Mouse (Mus musculus) limb, embryonic 12.5 days (tissue): Measurements from ENCODE around the gene Ncoa3. TPM values are rescaled to one million over a fixed set of nuclear protein-coding genes. Genes with fewer than 3 reads are reported as not detected.

Experiments used
- ATAC-seq: fragments of 200-750 bp; cut with Nextera tagmentation; 2 replicates; pipeline ENCODE4 v1.8.0; 2017; ENCODE audit warnings: low read depth, moderate TSS enrichment; ENCODE audit not compliant: insufficient number of reproducible peaks, insufficient read depth, low FRiP score, low TSS enrichment
- H3K27ac ChIP-seq: fragments of 300-500 bp; sonication (generic); 2 replicates; pipeline ENCODE4 v1.5.1; 2016; ENCODE audit warnings: mild to moderate bottlenecking, moderate library complexity
- H3K27me3 ChIP-seq: fragments of 300-500 bp; sonication (generic); 2 replicates; pipeline ENCODE4 v1.6.1; 2016; ENCODE audit warnings: mild to moderate bottlenecking, moderate library complexity
- H3K36me3 ChIP-seq: fragments of 300-500 bp; sonication (generic); 2 replicates; pipeline ENCODE4 v1.6.1; 2016; ENCODE audit warnings: mild to moderate bottlenecking, moderate library complexity
- H3K4me1 ChIP-seq: fragments of 300-500 bp; sonication (generic); replicated peaks from 2 replicates; pipeline ENCODE4 v1.6.1; 2016
- H3K4me2 ChIP-seq: fragments of 300-500 bp; sonication (generic); 2 replicates; pipeline ENCODE4 v1.6.1; 2016; ENCODE audit warnings: mild to moderate bottlenecking, moderate library complexity
- H3K4me3 ChIP-seq: fragments of 300-500 bp; sonication (generic); replicated peaks from 2 replicates; pipeline ENCODE4 v1.5.1; 2016; ENCODE audit warnings: mild to moderate bottlenecking
- H3K9ac ChIP-seq: fragments of 300-500 bp; sonication (generic); replicated peaks from 2 replicates; pipeline ENCODE4 v1.6.1; 2016; ENCODE audit warnings: mild to moderate bottlenecking, moderate library complexity
- H3K9me3 ChIP-seq: fragments of 300-500 bp; sonication (generic); 2 replicates; pipeline ENCODE4 v1.6.1; 2016; ENCODE audit warnings: mild to moderate bottlenecking, moderate library complexity
- WGBS: fragments of 180-500 bp; shearing (Covaris S2); methylation state at CpG from one replicate; pipeline ENCODE4 v1.1.7; 2016; 5-methylcytosine and 5-hydroxymethylcytosine counted together
- polyA plus RNA-seq: library from polyadenylated mRNA; unstranded; fragments of >200 nt; fragmentation: Nextera tagmentation; extraction: Ambion mirVana; gene quantifications from 2 replicates; pipeline ENCODE4 v1.2.1, GENCODE M21; 2016

The Ncoa3 gene
- polyA plus RNA-seq, 1 experiment from 2014 or later, result 13.4 TPM

- Histone ChIP-seq H3K4me3 (peak overlapping the region; percentile 96), H3K9ac (peak overlapping the region; percentile 92), H3K27ac (peak overlapping the region; percentile 80; the same call in 1 of the 2 replicates), H3K36me3 (no peaks in the 10 kb centered on the region), H3K27me3 (no peaks in the 10 kb centered on the region; the same call in 1 of the 2 replicates), H3K9me3 (no peaks in the 10 kb centered on the region), H3K4me2 (peak overlapping the region; percentile 98), H3K4me1 (peaks cover 10% of the 10 kb centered on the region)
- ATAC-seq, result peak; percentile 50; the same call in 1 of the 2 replicates
- WGBS, result 3% methylated on average over 34 of the region's 35 CpGs
Observed at GRCm38 (mm10) chr2:165993173-165993900, 901 bp downstream of the Ncoa3 start.

DNA sequence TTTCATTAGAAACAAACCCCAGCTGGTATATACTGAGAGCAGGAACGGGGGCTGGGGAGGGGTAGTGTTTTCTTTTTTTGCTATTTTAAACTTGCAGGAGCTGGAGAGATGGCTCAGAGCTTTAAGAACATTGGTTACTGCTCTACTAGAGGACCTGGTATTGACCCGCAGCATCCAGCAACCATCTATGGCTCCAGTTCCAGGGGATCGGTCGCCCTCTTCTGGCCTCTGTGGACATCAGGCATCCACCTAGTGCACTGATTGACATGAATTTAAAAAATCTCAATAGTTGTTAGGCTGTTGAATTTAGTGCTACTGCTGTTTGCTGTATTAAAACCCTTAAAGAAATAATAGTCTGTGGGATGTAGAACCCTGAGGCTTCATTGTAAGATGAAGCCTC, 1.9 kb downstream of the Ncoa3 start:
- no peaks in the 10 kb centered on the region for H3K9me3 ChIP-seq
- no peak overlapping the region for H3K27ac ChIP-seq
- no peak overlapping the region for H3K4me3 ChIP-seq
- no peak overlapping the region for H3K9ac ChIP-seq
- peaks cover 20% of the 10 kb centered on the region for H3K4me1 ChIP-seq
- no peak for ATAC-seq
- no peaks in the 10 kb centered on the region for H3K36me3 ChIP-seq
- no peaks in the 10 kb centered on the region; the same call in 1 of the 2 replicates for H3K27me3 ChIP-seq
- 98% methylated on average over 4 of the region's 4 CpGs for WGBS
- no peak overlapping the region for H3K4me2 ChIP-seq

DNA sequence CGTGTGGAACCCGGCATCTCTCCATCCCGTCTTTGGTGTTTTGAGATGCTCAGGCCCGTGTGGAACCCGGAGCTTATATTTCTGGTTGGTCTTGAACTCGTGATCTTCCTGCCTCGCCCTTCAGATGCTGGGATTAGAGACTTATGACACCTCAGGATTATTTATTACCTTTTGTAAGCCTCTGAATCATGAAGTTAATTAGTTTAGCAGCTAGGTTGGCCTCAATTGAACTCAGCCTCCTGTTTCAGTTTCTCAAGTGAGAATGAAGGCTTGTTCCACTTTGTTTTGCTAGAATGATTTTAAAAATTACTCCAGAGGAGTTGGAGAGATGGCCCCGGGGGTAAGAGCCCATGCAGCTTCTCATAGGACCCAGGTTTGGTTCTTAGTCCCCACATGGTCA, 3.3 kb downstream of the Ncoa3 start:
- WGBS, result 83% methylated on average over 8 of the region's 8 CpGs
- Histone ChIP-seq H3K4me3 (no peak overlapping the region), H3K27me3 (no peaks in the 10 kb centered on the region; the same call in 1 of the 2 replicates), H3K4me2 (no peak overlapping the region), H3K27ac (no peak overlapping the region), H3K4me1 (peaks cover 33% of the 10 kb centered on the region), H3K36me3 (no peaks in the 10 kb centered on the region), H3K9me3 (no peaks in the 10 kb centered on the region), H3K9ac (no peak overlapping the region)
- ATAC-seq, result no peak

GRCm38 (mm10) chr2:165996130-165996529, 3.7 kb downstream of the Ncoa3 start:
- no peak for ATAC-seq
- Histone ChIP-seq H3K4me3 (no peak overlapping the region), H3K4me1 (peaks cover 37% of the 10 kb centered on the region), H3K27me3 (no peaks in the 10 kb centered on the region; the same call in 1 of the 2 replicates), H3K27ac (no peak overlapping the region), H3K36me3 (no peaks in the 10 kb centered on the region), H3K9ac (no peak overlapping the region), H3K9me3 (no peaks in the 10 kb centered on the region), H3K4me2 (no peak overlapping the region)
- WGBS, result 94% methylated on average over 4 of the region's 4 CpGs

DNA sequence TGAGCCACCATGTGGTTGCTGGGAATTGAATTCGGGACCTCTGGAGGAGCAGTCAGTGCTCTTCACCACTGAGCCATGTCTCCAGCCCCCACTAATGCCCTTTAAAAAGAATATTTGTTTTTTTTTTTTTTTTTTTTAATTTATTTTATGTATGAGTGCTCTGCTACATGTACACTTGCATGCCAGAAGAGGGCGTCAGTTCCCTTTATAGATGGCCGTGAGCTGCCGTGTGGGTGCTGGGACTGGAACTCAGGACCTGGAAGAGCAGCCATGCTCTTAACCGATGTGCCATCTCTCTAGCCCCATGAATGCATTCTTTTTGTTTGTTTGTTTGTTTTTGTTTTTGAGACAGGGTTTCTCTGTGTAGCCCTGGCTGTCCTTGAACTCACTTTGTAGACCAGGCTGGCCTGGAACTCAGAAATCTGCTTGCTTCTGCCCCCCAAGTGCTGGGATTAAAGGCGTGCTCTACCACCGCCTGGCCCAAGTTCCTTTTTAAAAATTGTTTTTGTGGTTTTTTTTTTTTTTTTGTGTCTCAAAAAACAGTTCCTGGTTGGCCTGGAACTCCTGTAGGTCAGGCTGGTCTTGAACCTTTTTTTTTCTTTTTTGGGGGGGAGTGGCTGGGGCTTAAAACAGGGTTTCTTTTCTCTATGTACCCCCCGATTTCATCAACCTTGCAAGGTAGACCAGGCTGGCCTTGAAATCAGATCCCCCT, 5.0 kb downstream of the Ncoa3 start:
- no peak overlapping the region for H3K9ac ChIP-seq
- WGBS, result 94% methylated on average over 8 of the region's 8 CpGs
- H3K4me3 ChIP-seq, result no peak overlapping the region
- H3K27me3 ChIP-seq, result no peaks in the 10 kb centered on the region; the same call in 1 of the 2 replicates
- H3K36me3 ChIP-seq, result no peaks in the 10 kb centered on the region
- H3K4me1 ChIP-seq, result peaks cover 44% of the 10 kb centered on the region
- no peak overlapping the region for H3K27ac ChIP-seq
- no peak for ATAC-seq
- H3K9me3 ChIP-seq, result no peaks in the 10 kb centered on the region
- H3K4me2 ChIP-seq, result no peak overlapping the region

GRCm38 (mm10) chr2:165998969-165999368, 6.5 kb downstream of the Ncoa3 start:
- Histone ChIP-seq H3K9me3 (no peaks in the 10 kb centered on the region), H3K36me3 (no peaks in the 10 kb centered on the region), H3K4me3 (no peak overlapping the region), H3K9ac (no peak overlapping the region), H3K4me1 (peaks cover 38% of the 10 kb centered on the region), H3K27ac (no peak overlapping the region), H3K4me2 (no peak overlapping the region), H3K27me3 (no peaks in the 10 kb centered on the region)
- ATAC-seq, result no peak
- 44% methylated on average over 4 of the region's 4 CpGs for WGBS

DNA sequence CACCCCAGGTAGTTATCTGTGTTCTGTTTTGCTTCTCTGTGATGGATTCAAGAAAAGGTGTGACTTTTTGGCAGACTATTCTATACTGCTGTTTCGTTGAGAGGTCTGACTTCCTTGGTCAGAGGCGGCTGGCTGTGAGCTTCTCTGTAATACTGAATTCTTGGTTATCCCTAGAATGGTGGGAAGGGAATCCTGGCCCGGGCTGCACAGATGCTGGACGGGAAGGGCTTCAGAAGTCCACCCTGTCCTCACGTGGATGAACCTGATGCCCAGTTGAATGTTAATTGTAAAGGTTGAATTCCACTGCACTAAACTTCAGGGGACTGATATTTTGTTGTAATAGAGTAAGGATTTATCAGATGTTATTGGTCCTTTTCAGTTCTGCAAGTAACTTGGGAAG, 7.4 kb downstream of the Ncoa3 start:
- Histone ChIP-seq H3K9ac (no peak overlapping the region), H3K27ac (no peak overlapping the region), H3K9me3 (no peaks in the 10 kb centered on the region), H3K36me3 (no peaks in the 10 kb centered on the region), H3K27me3 (no peaks in the 10 kb centered on the region), H3K4me2 (no peak overlapping the region), H3K4me1 (peaks cover 37% of the 10 kb centered on the region), H3K4me3 (no peak overlapping the region)
- ATAC-seq, result no peak
- 19% methylated on average over 5 of the region's 5 CpGs for WGBS

DNA sequence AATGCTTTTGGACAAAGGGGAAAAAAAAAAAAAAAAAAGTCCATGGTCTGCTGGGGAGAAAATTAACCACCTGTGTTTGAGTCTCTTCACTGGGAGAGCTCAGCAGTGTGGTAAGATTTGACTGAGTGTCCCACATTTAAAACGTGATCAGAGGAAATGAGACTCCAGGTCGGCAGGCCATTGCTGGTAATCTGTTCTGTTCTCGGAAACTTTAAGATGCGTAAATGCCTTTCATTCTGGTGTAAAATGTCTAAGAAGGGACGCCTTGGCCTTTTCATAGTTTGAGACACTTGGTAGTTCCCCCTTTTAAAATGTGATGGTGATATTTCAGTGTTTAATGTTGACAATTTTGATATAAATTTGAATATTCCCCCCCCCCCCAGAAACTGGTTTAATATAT, 7.8 kb downstream of the Ncoa3 start:
- Histone ChIP-seq H3K27ac (0 out of 2 replicates have a peak overlapping the region, but pooled peaks have one; percentile 18), H3K9me3 (no peaks in the 10 kb centered on the region), H3K4me1 (peaks cover 37% of the 10 kb centered on the region), H3K36me3 (no peaks in the 10 kb centered on the region), H3K4me3 (no peak overlapping the region), H3K9ac (no peak overlapping the region), H3K27me3 (no peaks in the 10 kb centered on the region), H3K4me2 (no peak overlapping the region)
- WGBS, result 16% methylated on average over 5 of the region's 5 CpGs
- no peak for ATAC-seq

GRCm38 (mm10) chr2:166000769-166001168, 8.3 kb downstream of the Ncoa3 start:
- Histone ChIP-seq H3K4me1 (peaks cover 37% of the 10 kb centered on the region), H3K9ac (no peak overlapping the region), H3K4me2 (no peak overlapping the region), H3K27ac (no peak overlapping the region), H3K9me3 (no peaks in the 10 kb centered on the region), H3K4me3 (no peak overlapping the region), H3K36me3 (no peaks in the 10 kb centered on the region), H3K27me3 (no peaks in the 10 kb centered on the region)
- no peak for ATAC-seq
- WGBS, result 42% methylated on average over 5 of the region's 5 CpGs

DNA sequence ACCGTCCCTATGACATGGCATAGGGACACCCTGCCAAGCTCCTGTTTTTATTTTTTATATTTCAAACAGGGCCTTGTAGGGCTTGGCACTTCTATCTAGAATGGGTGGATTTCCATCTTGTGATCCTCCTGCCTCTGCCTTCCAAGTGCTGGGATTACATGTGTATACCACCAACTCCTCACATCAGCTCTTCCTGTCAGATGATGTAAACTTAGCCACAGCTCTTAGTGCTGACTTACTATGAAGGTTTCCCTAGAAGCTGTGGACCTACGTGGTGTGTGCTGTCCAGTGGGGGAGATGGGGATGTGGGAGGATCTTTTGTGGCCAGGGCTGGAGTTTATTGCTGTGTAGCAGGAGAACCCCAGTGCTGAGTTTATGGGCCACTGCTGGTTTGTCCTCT, 8.9 kb downstream of the Ncoa3 start:
- H3K9me3 ChIP-seq, result no peaks in the 10 kb centered on the region
- H3K4me2 ChIP-seq, result no peak overlapping the region
- H3K27me3 ChIP-seq, result no peaks in the 10 kb centered on the region
- no peaks in the 10 kb centered on the region for H3K36me3 ChIP-seq
- ATAC-seq, result no peak
- no peak overlapping the region for H3K4me3 ChIP-seq
- WGBS, result 70% methylated on average over 2 of the region's 2 CpGs
- H3K9ac ChIP-seq, result no peak overlapping the region
- H3K4me1 ChIP-seq, result peaks cover 37% of the 10 kb centered on the region
- H3K27ac ChIP-seq, result no peak overlapping the region

- no peak overlapping the region for H3K9ac ChIP-seq
- ATAC-seq, result no peak
- no peak overlapping the region for H3K4me3 ChIP-seq
- H3K9me3 ChIP-seq, result no peaks in the 10 kb centered on the region
- H3K27me3 ChIP-seq, result no peaks in the 10 kb centered on the region
- peaks cover 38% of the 10 kb centered on the region for H3K4me1 ChIP-seq
- H3K27ac ChIP-seq, result no peak overlapping the region
- H3K4me2 ChIP-seq, result no peak overlapping the region
- no peaks in the 10 kb centered on the region for H3K36me3 ChIP-seq
- 59% methylated on average over 2 of the region's 2 CpGs for WGBS
Observed at GRCm38 (mm10) chr2:166001768-166002167, 9.3 kb downstream of the Ncoa3 start.
